Mouse (Mus musculus) small intestine, adult 2 months (tissue): ENCODE measurements around the gene Mphosph9. TPM values are rescaled to one million over a fixed set of nuclear protein-coding genes. Genes with fewer than 3 reads are reported as not detected.
"Not testable (repeated sequence)": the region's sequence is repeated elsewhere in the genome, so short reads cannot be mapped to it uniquely, and the experiment has no call there.

Source experiments
- H3K27ac ChIP-seq: fragments of 200-500 bp; 2 replicates; pipeline ENCODE4 v1.5.1; 2012; ENCODE audit warnings: low read depth, low read length, control low read depth, inconsistent platforms; ENCODE audit not compliant: insufficient read depth
- H3K27me3 ChIP-seq: fragments of 200-500 bp; 2 replicates; pipeline ENCODE4 v1.6.1; 2012; ENCODE audit warnings: mild to moderate bottlenecking, moderate library complexity, low read length, inconsistent platforms; ENCODE audit not compliant: control insufficient read depth, insufficient read depth
- H3K36me3 ChIP-seq: fragments of 200-500 bp; 2 replicates; pipeline ENCODE4 v1.6.1; 2012; ENCODE audit warnings: mild to moderate bottlenecking, low read length, control low read depth, inconsistent platforms; ENCODE audit not compliant: control insufficient read depth, insufficient read depth
- H3K4me1 ChIP-seq: fragments of 200-500 bp; 2 replicates; pipeline ENCODE4 v1.6.1; 2012; ENCODE audit warnings: low read length, inconsistent platforms, mixed read lengths; ENCODE audit not compliant: control insufficient read depth, insufficient read depth, insufficient read length
- H3K4me3 ChIP-seq: fragments of 200-500 bp; 2 replicates; pipeline ENCODE4 v1.5.1; 2012; ENCODE audit warnings: low read depth, mild to moderate bottlenecking, control low read depth, inconsistent platforms, low read length, moderate library complexity
- CTCF ChIP-seq: fragments of 200-500 bp; IDR thresholded peaks from 2 replicates; pipeline ENCODE4 v1.5.1; 2012; ENCODE audit warnings: low read depth, mild to moderate bottlenecking, control low read depth, inconsistent platforms, low read length, moderate library complexity, mixed read lengths; ENCODE audit not compliant: insufficient replicate concordance, insufficient read length; ENCODE audit errors: extremely low read depth
- POLR2A ChIP-seq: fragments of 200-500 bp; IDR thresholded peaks from 2 replicates; pipeline ENCODE4 v1.6.1; 2012; ENCODE audit warnings: low read depth, mild to moderate bottlenecking, control low read depth, inconsistent platforms, low read length, moderate library complexity
- WGBS: fragments of 180-500 bp; shearing (Covaris S2); methylation state at CpG from one replicate; pipeline ENCODE4 v1.1.7; 2018; 5-methylcytosine and 5-hydroxymethylcytosine counted together
- polyA plus RNA-seq: library from polyadenylated mRNA; depleted of rRNA; stranded (reverse); fragments of >200 nt; gene quantifications from 2 replicates; pipeline ENCODE4 v1.2.3, GENCODE M21; 2012

Gene Mphosph9
- polyA plus RNA-seq, 1 experiment: 1.4 TPM

DNA sequence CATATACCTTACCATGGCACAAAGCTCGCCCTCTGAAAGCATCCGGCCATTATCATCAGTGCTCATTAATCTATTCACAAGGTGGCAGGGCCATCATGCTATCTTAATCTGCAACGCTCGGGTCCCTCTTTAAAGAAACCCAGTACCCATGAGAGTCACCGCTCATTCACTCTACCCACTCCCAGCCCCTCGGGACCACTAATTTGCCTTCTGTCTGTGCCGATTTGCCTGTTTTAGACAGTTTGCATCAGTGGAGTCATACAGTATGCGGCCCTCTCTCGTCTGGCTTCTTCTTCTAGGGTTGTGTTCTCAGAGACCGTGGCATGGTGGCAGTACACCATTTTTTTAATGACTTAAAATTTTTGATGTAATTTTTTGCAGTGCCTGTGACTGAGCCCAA, 108.3 kb downstream of the Mphosph9 start:
- H3K4me3 ChIP-seq: no peak overlapping the region
- WGBS: 89% methylated on average over 10 of the region's 10 CpGs

DNA sequence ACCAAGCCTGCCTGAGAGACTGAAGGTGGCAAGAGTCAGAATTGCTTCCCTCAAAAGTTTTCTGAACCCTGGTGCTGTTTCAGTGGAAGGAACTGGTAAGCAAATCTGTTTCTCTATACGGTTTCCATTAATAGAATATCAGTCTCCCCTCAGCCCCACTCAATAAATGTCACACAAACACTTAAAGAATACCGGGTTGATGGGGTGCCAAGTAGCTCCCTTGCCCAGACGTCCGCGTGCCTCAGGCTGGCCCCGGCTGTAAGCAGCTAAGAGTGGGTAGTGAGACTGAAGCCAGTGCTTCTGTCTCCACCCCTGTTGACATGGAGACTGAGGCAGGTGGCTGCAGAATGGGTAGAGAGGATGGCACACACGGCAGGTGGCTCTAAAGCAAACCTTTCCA, 108.8 kb downstream of the Mphosph9 start:
- 71% methylated on average over 7 of the region's 7 CpGs for WGBS
- H3K36me3 ChIP-seq: no peaks in the 10 kb centered on the region
- H3K4me1 ChIP-seq: peaks cover 10% of the 10 kb centered on the region; the same call in 1 of the 2 replicates
- TF ChIP-seq POLR2A (no peak), CTCF (no peak)
- H3K27ac ChIP-seq: no peak overlapping the region
- no peak overlapping the region for H3K4me3 ChIP-seq
- no peaks in the 10 kb centered on the region for H3K27me3 ChIP-seq

More for the DNA sequence above, 108.3 kb downstream of the Mphosph9 start:
- H3K36me3 ChIP-seq: no peaks in the 10 kb centered on the region
- H3K27ac ChIP-seq: no peak overlapping the region
- TF ChIP-seq CTCF (no peak), POLR2A (no peak)
- no peaks in the 10 kb centered on the region for H3K27me3 ChIP-seq
- peaks cover 10% of the 10 kb centered on the region; the same call in 1 of the 2 replicates for H3K4me1 ChIP-seq

DNA sequence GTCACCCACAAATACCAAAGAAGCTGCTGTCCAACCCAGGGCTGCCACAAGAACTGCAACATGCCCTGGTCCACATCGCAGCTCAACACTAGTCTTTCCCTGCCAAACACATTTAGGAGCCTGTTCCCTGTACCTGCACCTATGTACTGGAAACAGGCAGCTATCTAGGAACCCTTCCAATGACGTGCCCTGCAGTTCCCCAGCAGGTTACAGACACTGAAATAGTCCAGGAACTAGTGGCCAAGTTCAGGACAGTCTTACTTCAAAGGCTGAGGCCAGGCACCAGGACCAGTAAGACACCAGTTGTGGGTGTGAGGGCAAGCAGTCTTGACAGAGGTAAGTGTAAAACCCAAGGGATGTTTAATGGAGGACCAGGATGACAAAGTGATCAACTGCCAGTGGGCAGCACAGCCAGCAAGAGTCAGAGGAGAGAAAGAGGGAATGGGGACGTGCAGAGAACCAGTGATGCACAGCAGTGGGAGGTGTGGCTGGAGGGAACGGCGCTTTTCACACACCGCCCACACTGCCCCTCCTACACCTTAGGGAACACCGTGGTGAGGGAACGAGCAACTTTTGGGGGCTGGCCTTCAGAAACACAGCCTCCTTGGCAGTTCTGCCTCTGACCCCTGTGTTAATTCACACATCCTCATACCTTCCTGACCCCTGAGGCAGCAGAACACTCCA, 110.1 kb downstream of the Mphosph9 start:
- Histone ChIP-seq H3K27me3 (no peaks in the 10 kb centered on the region), H3K4me3 (no peak overlapping the region), H3K27ac (no peak overlapping the region), H3K36me3 (no peaks in the 10 kb centered on the region), H3K4me1 (peaks cover 13% of the 10 kb centered on the region)
- no peak for TF ChIP-seq CTCF
- TF ChIP-seq POLR2A: no peak
- WGBS: 65% methylated on average over 8 of the region's 8 CpGs

DNA sequence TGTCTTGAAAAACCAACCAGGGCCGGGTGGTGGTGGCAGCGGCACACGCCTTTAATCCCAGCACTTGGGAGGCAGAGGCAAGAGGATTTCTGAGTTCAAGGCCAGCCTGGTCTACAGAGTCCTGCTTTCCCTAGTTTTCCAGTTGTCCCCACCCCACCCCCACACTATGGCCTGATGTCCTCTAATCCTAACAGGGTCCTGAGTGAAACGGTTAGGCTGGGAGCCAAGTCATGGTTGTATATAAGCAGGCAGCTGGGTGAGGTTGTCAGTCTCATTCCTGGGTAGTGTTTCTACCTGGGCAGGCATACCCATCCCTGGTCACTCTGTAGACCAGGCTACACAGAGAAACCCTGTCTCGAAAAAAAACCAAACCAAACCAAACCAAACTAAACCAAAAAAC, 110.7 kb downstream of the Mphosph9 start:
- H3K4me1 ChIP-seq: peaks cover 13% of the 10 kb centered on the region

DNA sequence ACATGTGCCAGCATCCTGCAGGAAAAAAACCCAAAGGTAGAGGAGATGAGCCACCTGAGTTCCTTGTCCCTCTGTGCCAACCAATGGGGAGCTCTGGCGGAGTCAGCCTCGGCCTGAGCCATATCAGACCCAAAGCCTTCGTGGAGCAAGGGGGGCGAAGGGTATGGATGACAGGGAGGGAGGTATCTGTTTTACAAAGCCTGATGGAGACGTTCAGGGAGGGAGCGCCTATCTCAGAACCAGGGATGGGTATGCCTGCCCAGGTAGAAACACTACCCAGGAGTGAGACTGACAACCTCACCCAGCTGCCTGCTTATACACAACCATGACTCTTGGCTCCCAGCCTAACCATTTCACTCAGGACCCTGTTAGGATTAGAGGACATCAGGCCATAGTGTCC, 111.4 kb downstream of the Mphosph9 start:
- 86% methylated on average over 6 of the region's 6 CpGs for WGBS
- Histone ChIP-seq H3K4me1 (peaks cover 13% of the 10 kb centered on the region), H3K4me3 (no peak overlapping the region), H3K27me3 (no peaks in the 10 kb centered on the region), H3K27ac (no peak overlapping the region), H3K36me3 (no peaks in the 10 kb centered on the region)
- no peak for TF ChIP-seq POLR2A
- no peak for TF ChIP-seq CTCF

More for the DNA sequence above, 110.7 kb downstream of the Mphosph9 start:
- H3K4me3 ChIP-seq, H3K27me3 ChIP-seq, H3K27ac ChIP-seq, H3K36me3 ChIP-seq: not testable (repeated sequence)
- 77% methylated on average over 5 of the region's 5 CpGs for WGBS

DNA sequence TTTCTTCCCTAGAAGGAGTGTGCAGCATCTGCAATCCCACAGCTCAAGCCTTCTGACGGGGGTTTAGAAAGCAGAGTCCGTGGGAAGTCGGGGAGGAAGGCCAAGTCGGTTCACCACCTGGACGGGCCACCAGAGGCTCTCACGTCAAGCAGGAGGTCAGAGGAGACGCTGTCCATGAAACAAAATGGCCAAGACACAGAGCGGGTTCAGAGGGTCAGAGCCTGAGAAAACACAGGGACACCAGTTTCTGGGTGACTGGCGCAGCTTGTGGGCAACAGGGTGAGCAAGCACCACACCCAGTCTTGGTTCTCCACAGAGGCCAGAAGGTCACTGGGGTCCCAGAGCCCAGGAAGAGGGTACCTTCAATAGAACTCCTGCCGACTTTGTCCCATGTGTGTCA, 112.1 kb downstream of the Mphosph9 start:
- H3K36me3 ChIP-seq: no peaks in the 10 kb centered on the region
- TF ChIP-seq POLR2A (no peak), CTCF (no peak)

DNA sequence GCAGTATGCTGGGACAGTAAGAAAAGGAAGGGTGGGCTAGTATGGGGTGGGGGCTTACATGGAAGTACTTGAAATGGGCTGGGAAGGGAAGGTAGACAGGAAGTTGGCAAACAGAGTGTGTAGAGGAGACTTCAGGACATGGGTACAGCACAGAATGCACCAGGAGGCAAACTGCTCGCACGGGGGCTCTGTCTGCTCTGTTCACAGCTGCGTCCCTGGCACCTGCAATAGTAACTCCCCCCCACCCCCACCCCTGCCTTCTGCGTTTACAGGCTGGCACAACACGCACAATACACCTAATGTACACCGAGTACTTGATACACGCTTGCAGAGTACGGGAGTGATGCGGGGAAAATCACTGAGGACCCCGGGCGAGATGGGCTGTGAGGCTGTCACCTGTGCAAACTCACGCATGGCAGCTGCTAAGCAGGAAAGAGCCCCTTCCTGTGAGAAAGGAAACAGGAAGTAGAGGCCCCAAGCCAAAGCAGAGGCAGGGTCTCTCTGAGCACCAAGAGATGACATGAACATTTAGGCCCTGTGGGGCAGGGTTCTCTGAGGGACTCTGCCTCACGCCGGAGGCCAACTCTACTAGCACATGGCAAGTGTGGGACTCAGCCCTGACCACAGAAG, 113.1 kb downstream of the Mphosph9 start:
- 84% methylated on average over 14 of the region's 14 CpGs for WGBS
- peaks cover 9% of the 10 kb centered on the region for H3K4me1 ChIP-seq

More for the DNA sequence above, 112.1 kb downstream of the Mphosph9 start:
- WGBS: 83% methylated on average over 10 of the region's 10 CpGs
- H3K27ac ChIP-seq: no peak overlapping the region
- H3K4me1 ChIP-seq: peaks cover 9% of the 10 kb centered on the region
- H3K4me3 ChIP-seq: no peak overlapping the region
- H3K27me3 ChIP-seq: no peaks in the 10 kb centered on the region

More for the DNA sequence above, 113.1 kb downstream of the Mphosph9 start:
- Histone ChIP-seq H3K4me3 (no peak overlapping the region), H3K27ac (peak overlapping the region; percentile 30), H3K36me3 (no peaks in the 10 kb centered on the region), H3K27me3 (no peaks in the 10 kb centered on the region)
- TF ChIP-seq POLR2A (no peak), CTCF (no peak)
